Mouse (Mus musculus) stomach, postnatal 0 days (tissue): ENCODE measurements at regions not wholly inside any gene's neighbourhood (a gene's known extent, or its start where the extent isn't known, plus 50 kb on each side); places are given as distances from the start of the nearest gene placed in this dataset.

Experiments used
- CTCF ChIP-seq: IDR thresholded peaks from 2 replicates; pipeline ENCODE4 v1.5.1; 2016; ENCODE audit warnings: antibody characterized with exemption, low read depth, mild to moderate bottlenecking, moderate library complexity
- EP300 ChIP-seq: optimal IDR thresholded peaks from 2 replicates; pipeline ENCODE3; 2016; ENCODE audit warnings: antibody characterized with exemption

GRCm38 (mm10) chr1:18610231-18610630 lies 345.3 kb upstream of the Defb41 start:
- no peak for TF ChIP-seq CTCF
- TF ChIP-seq EP300, result no peak
